Mouse (Mus musculus) CD4-positive, CD25-positive, alpha-beta regulatory T cell, adult 4 months (primary cell): Measurements from ENCODE around the gene Vmn1r4. TPM values are rescaled to one million over a fixed set of nuclear protein-coding genes. Genes with fewer than 3 reads are reported as not detected.

ENCODE experiments used
- ATAC-seq: one replicate; pipeline ENCODE4 v1.8.0; 2017
- polyA plus RNA-seq, 2 experiments: library from polyadenylated mRNA; unstranded; fragments of 100-300 nt; shearing (Covaris generic); gene quantifications; one replicate each; pipeline ENCODE4 v1.2.1; 2017

Gene Vmn1r4
- polyA plus RNA-seq, 2 experiments from 2014 or later, result 0.16 TPM; not detected in 1

- no peak for ATAC-seq
These were observed 6.0 kb upstream of the Vmn1r4 start for GRCm38 (mm10) chr6:56917578-56918368.

GRCm38 (mm10) chr6:56919330-56920044 lies 4.3 kb upstream of the Vmn1r4 start:
- no peak for ATAC-seq

GRCm38 (mm10) chr6:56920222-56921092 lies 3.4 kb upstream of the Vmn1r4 start:
- no peak for ATAC-seq

GRCm38 (mm10) chr6:56923331-56923725 lies 487 bp upstream of the Vmn1r4 start:
- peak; percentile 6 for ATAC-seq

- peak; percentile 45 for ATAC-seq
These were observed 8.0 kb downstream of the Vmn1r4 start for GRCm38 (mm10) chr6:56931648-56932415.

- peak; percentile 74 for ATAC-seq
These were observed 8.6 kb downstream of the Vmn1r4 start for GRCm38 (mm10) chr6:56932464-56932863.

- no peak for ATAC-seq
These were observed 10.6 kb downstream of the Vmn1r4 start for GRCm38 (mm10) chr6:56934366-56934765.

GRCm38 (mm10) chr6:56956436-56956835 lies 32.6 kb downstream of the Vmn1r4 start:
- no peak for ATAC-seq

- no peak for ATAC-seq
These were observed 46.2 kb downstream of the Vmn1r4 start, which contains the start of gene Vmn1r5 for GRCm38 (mm10) chr6:56969973-56970372. TSS of gene Vmn1r5 (plus strand) at chr6:56970273.

GRCm38 (mm10) chr6:56996943-56997342 lies 73.1 kb downstream of the Vmn1r4 start, which contains the start of gene Vmn1r6:
TSS of gene Vmn1r6 (plus strand) at chr6:56997243.
- no peak for ATAC-seq

Other genes with a start within 250 kb of the Vmn1r4 start
- 100 to 1,000 TPM in 1 of 2 experiments, 10 to 100 TPM in 1; 85.6 to 125 TPM for gene Lsm5, start 219.3 kb upstream of the Vmn1r4 start, polyA plus RNA-seq
- 10 to 100 TPM; 12.9 to 14.6 TPM for gene Avl9, start 209.1 kb upstream of the Vmn1r4 start, polyA plus RNA-seq
- 10 to 100 TPM; 22.9 to 27.2 TPM for gene Kbtbd2, start 126.2 kb upstream of the Vmn1r4 start, polyA plus RNA-seq
- gene Fkbp9, start 92.0 kb upstream of the Vmn1r4 start, polyA plus RNA-seq, result not detected
- 10 to 100 TPM; 57.3 to 63.7 TPM for gene Nt5c3, start 83 bp upstream of the Vmn1r4 start, polyA plus RNA-seq
- gene Vmn1r5, start 46.3 kb downstream of the Vmn1r4 start, polyA plus RNA-seq, result not detected
- gene Vmn1r6, start 73.2 kb downstream of the Vmn1r4 start, polyA plus RNA-seq, result not detected
- gene Vmn1r7, start 101.3 kb downstream of the Vmn1r4 start, polyA plus RNA-seq, result not detected
- gene Vmn1r8, start 108.3 kb downstream of the Vmn1r4 start, polyA plus RNA-seq, result not detected
- not detected for gene Vmn1r9, start 142.8 kb downstream of the Vmn1r4 start, polyA plus RNA-seq
- gene Vmn1r10, start 185.4 kb downstream of the Vmn1r4 start, polyA plus RNA-seq, result not detected
- not detected for gene Vmn1r11, start 209.4 kb downstream of the Vmn1r4 start, polyA plus RNA-seq
- gene Vmn1r12, start 232.9 kb downstream of the Vmn1r4 start, polyA plus RNA-seq, result not detected